22 mouse cellular contexts compared by ENCODE assay signal in genomic region chr6:72392341-72392740, GRCm38 (mm10). TPM values are rescaled to one million over a fixed set of nuclear protein-coding genes. Genes with fewer than 3 reads are reported as not detected.
DNase-seq lines count a peak whose midpoint lies in the region; ATAC-seq and TF ChIP-seq lines count a peak whose summit lies in the region.
"Had no signal": no experiment of that assay in that cellular context is flagged by ENCODE, and none has a peak within 500 bp of the region (broad histone marks: within the 10 kb centered on the region; RNA-seq: fewer than 3 reads in every experiment).

No protein-coding gene starts in this region.

- no peak overlapping the region for H3K4me2 ChIP-seq in heart, postnatal 0 days (ENCODE audit: low read depth, low read length)
- H3K4me2 ChIP-seq in liver, embryonic 11.5 days, result peak overlapping the region; percentile 69
- peak overlapping the region; percentile 86 for H3K4me2 ChIP-seq in liver, embryonic 16.5 days (ENCODE audit: low read depth, low read length)
- H3K4me2 ChIP-seq: embryonic facial prominence, embryonic 15.5 days; forebrain, embryonic 12.5 days; hindbrain, embryonic 12.5 days; midbrain, embryonic 13.5 days; neural tube, embryonic 12.5 days had no signal

- 0 out of 2 replicates have a peak overlapping the region, but pooled peaks have one; percentile 2 for H3K27ac ChIP-seq in heart, postnatal 0 days (ENCODE audit: low read depth)
- H3K27ac ChIP-seq in liver, embryonic 11.5 days (ENCODE audit: low read depth, low read length), result peak overlapping the region; percentile 28; the same call in 1 of the 2 replicates
- H3K27ac ChIP-seq in liver, embryonic 16.5 days (ENCODE audit: low read length), result no peak overlapping the region
- H3K27ac ChIP-seq: embryonic facial prominence, embryonic 15.5 days; forebrain, embryonic 12.5 days; hindbrain, embryonic 12.5 days; midbrain, embryonic 13.5 days; neural tube, embryonic 12.5 days had no signal

- 90% methylated on average over 5 of the region's 5 CpGs for WGBS in heart, postnatal 0 days
- WGBS in liver, embryonic 11.5 days, result 93% methylated on average over 5 of the region's 5 CpGs
- 85% methylated on average over 5 of the region's 5 CpGs for WGBS in liver, embryonic 16.5 days (ENCODE audit: insufficient replicate concordance)

- intact Hi-C loops in heart, postnatal 14 days (cut with DNase I), result no loop called here

- no peak for ATAC-seq in heart, postnatal 0 days (ENCODE audit: insufficient read depth, low read depth)
- ATAC-seq in liver, embryonic 11.5 days (replicated peaks; ENCODE audit: low FRiP score), result no peak
- no peak for ATAC-seq in liver, embryonic 16.5 days (ENCODE audit: low read depth)
- ATAC-seq: midbrain, embryonic 13.5 days; Patski had no signal

- no peaks in the 10 kb centered on the region for H3K27me3 ChIP-seq in heart, postnatal 0 days (ENCODE audit: control insufficient read depth, insufficient read depth, low read length)
- no peaks in the 10 kb centered on the region for H3K27me3 ChIP-seq in liver, embryonic 11.5 days (replicated peaks; ENCODE audit: control insufficient read depth, insufficient read depth, low read length)
- H3K27me3 ChIP-seq in liver, embryonic 16.5 days (ENCODE audit: control insufficient read depth, insufficient read depth, low read depth, low read length), result no peaks in the 10 kb centered on the region
- H3K27me3 ChIP-seq: embryonic facial prominence, embryonic 15.5 days; Patski had no signal

- H3K9me3 ChIP-seq in heart, postnatal 0 days (replicated peaks; ENCODE audit: control insufficient read depth, low read length), result no peaks in the 10 kb centered on the region
- H3K9me3 ChIP-seq in liver, embryonic 11.5 days (ENCODE audit: control insufficient read depth, low read length), result no peaks in the 10 kb centered on the region
- H3K9me3 ChIP-seq in liver, embryonic 16.5 days (replicated peaks; ENCODE audit: control insufficient read depth, low read length), result no peaks in the 10 kb centered on the region
- H3K9me3 ChIP-seq: embryonic facial prominence, embryonic 15.5 days; forebrain, embryonic 12.5 days; hindbrain, embryonic 12.5 days; midbrain, embryonic 13.5 days; neural tube, embryonic 12.5 days had no signal

- no peak overlapping the region for H3K9ac ChIP-seq in heart, postnatal 0 days (replicated peaks; ENCODE audit: low read depth, low read length)
- H3K9ac ChIP-seq in liver, embryonic 11.5 days (ENCODE audit: low read depth, low read length), result no peak overlapping the region
- H3K9ac ChIP-seq in liver, embryonic 16.5 days (ENCODE audit: low read depth, low read length), result no peak overlapping the region
- H3K9ac ChIP-seq: embryonic facial prominence, embryonic 15.5 days; forebrain, embryonic 12.5 days; hindbrain, embryonic 12.5 days; midbrain, embryonic 13.5 days; neural tube, embryonic 12.5 days had no signal

- 0 out of 2 replicates have a peak, but pooled peaks cover 3% of the 10 kb centered on the region for H3K36me3 ChIP-seq in heart, postnatal 0 days (replicated peaks; ENCODE audit: control insufficient read depth, insufficient read depth, low read length)
- H3K36me3 ChIP-seq in liver, embryonic 11.5 days (ENCODE audit: control insufficient read depth, insufficient read depth, low read length), result no peaks in the 10 kb centered on the region; the same call in 1 of the 2 replicates
- H3K36me3 ChIP-seq in liver, embryonic 16.5 days (ENCODE audit: control insufficient read depth, insufficient read depth), result peaks cover 8% of the 10 kb centered on the region
- H3K36me3 ChIP-seq: forebrain, embryonic 12.5 days; hindbrain, embryonic 12.5 days; midbrain, embryonic 13.5 days; neural tube, embryonic 12.5 days had no signal

- no peak for TF ChIP-seq EP300 in heart, postnatal 0 days (IDR thresholded peaks at IDR 0.05; ENCODE audit: low read depth)

- no peak for DNase-seq in heart, postnatal 0 days (ENCODE audit: low spot score)
- DNase-seq in heart, postnatal 14 days, result no peak
- DNase-seq in liver, embryonic 11.5 days (ENCODE audit: low spot score), result no peak
- DNase-seq in liver, result no peak
- DNase-seq in R1 (ENCODE audit: low read depth, low spot score), result peak; percentile 60
- no peak for DNase-seq in cerebellum, postnatal 14 days
- DNase-seq in MN1 (ENCODE audit: low spot score), result no peak
- DNase-seq: adrenal gland, postnatal 14 days; B cell, adult 2 months; cerebellum, adult 9-11 months; heart, postnatal 10 days; kidney, postnatal 36 days; lung, adult 2 months; right cerebral cortex, adult 18-20 months; thymus, postnatal 4 days had no signal

- no peak overlapping the region for H3K4me3 ChIP-seq in heart, postnatal 0 days (ENCODE audit: low read depth, low read length)
- H3K4me3 ChIP-seq in liver, embryonic 11.5 days (ENCODE audit: low read depth, low read length), result no peak overlapping the region
- no peak overlapping the region for H3K4me3 ChIP-seq in liver, embryonic 16.5 days (ENCODE audit: low read depth, low read length)
- H3K4me3 ChIP-seq: embryonic facial prominence, embryonic 15.5 days; forebrain, embryonic 12.5 days; hindbrain, embryonic 12.5 days; midbrain, embryonic 13.5 days; neural tube, embryonic 12.5 days had no signal

- peaks cover 17% of the 10 kb centered on the region for H3K4me1 ChIP-seq in heart, postnatal 0 days (ENCODE audit: control insufficient read depth, insufficient read depth)
- peaks cover 23% of the 10 kb centered on the region for H3K4me1 ChIP-seq in liver, embryonic 11.5 days (replicated peaks; ENCODE audit: control insufficient read depth, insufficient read depth, low read length)
- peaks cover 33% of the 10 kb centered on the region for H3K4me1 ChIP-seq in liver, embryonic 16.5 days (ENCODE audit: control insufficient read depth, low read depth, low read length)

- TF ChIP-seq CTCF in heart, postnatal 0 days (IDR thresholded peaks at IDR 0.05; ENCODE audit: low read depth), result no peak

RNA-seq across cellular contexts. Expression of gene Vamp8, which starts 1.8 kb away (rescaled TPM):
- 69.8 and 109 TPM in 2 replicates for total RNA-seq in heart, postnatal 0 days (2014; rRNA removed; ENCODE audit: low replicate concordance)
- 174 and 175 TPM in 2 replicates for polyA plus RNA-seq in heart, postnatal 0 days (2015; fragmentation: Nextera tagmentation; extraction: Ambion mirVana)
- 10 to 100 TPM; 71.0 to 75.5 TPM for total RNA-seq in heart, postnatal 14 days (2021)
- polyA plus RNA-seq in liver, embryonic 11.5 days (2014; fragmentation: Nextera tagmentation; extraction: Ambion mirVana), result 265 and 274 TPM in 2 replicates
- 212 and 230 TPM in 2 replicates for polyA plus RNA-seq in liver, embryonic 16.5 days (2015; fragmentation: Nextera tagmentation; extraction: Ambion mirVana)

RNA-seq across cellular contexts. Expression of gene Vamp5, which starts 12.1 kb away (rescaled TPM):
- total RNA-seq in heart, postnatal 0 days (2014; rRNA removed; ENCODE audit: low replicate concordance), result 19.5 and 39.8 TPM in 2 replicates
- polyA plus RNA-seq in heart, postnatal 0 days (2015; fragmentation: Nextera tagmentation; extraction: Ambion mirVana), result 49.0 and 52.9 TPM in 2 replicates
- 10 to 100 TPM; 48.8 to 54.0 TPM for total RNA-seq in heart, postnatal 14 days (2021)
- 164 and 181 TPM in 2 replicates for polyA plus RNA-seq in liver, embryonic 11.5 days (2014; fragmentation: Nextera tagmentation; extraction: Ambion mirVana)
- 54.9 and 62.8 TPM in 2 replicates for polyA plus RNA-seq in liver, embryonic 16.5 days (2015; fragmentation: Nextera tagmentation; extraction: Ambion mirVana)

RNA-seq across cellular contexts. Expression of gene Ggcx, which starts 21.8 kb away (rescaled TPM):
- 16.8 and 21.9 TPM in 2 replicates for total RNA-seq in heart, postnatal 0 days (2014; rRNA removed; ENCODE audit: low replicate concordance)
- polyA plus RNA-seq in heart, postnatal 0 days (2015; fragmentation: Nextera tagmentation; extraction: Ambion mirVana), result 13.2 and 16.8 TPM in 2 replicates
- total RNA-seq in heart, postnatal 14 days (2021), result 10 to 100 TPM; 29.8 to 32.5 TPM
- polyA plus RNA-seq in liver, embryonic 11.5 days (2014; fragmentation: Nextera tagmentation; extraction: Ambion mirVana), result 24.1 and 26.9 TPM in 2 replicates
- 29.6 and 31.7 TPM in 2 replicates for polyA plus RNA-seq in liver, embryonic 16.5 days (2015; fragmentation: Nextera tagmentation; extraction: Ambion mirVana)

RNA-seq across cellular contexts. Expression of gene Rnf181, which starts 25.6 kb away (rescaled TPM):
- total RNA-seq in heart, postnatal 0 days (2014; rRNA removed; ENCODE audit: low replicate concordance), result 53.5 and 65.0 TPM in 2 replicates
- 74.9 and 81.3 TPM in 2 replicates for polyA plus RNA-seq in heart, postnatal 0 days (2015; fragmentation: Nextera tagmentation; extraction: Ambion mirVana)
- total RNA-seq in heart, postnatal 14 days (2021), result 10 to 100 TPM; 45.5 to 46.5 TPM
- 106 and 112 TPM in 2 replicates for polyA plus RNA-seq in liver, embryonic 11.5 days (2014; fragmentation: Nextera tagmentation; extraction: Ambion mirVana)
- 86.5 and 91.9 TPM in 2 replicates for polyA plus RNA-seq in liver, embryonic 16.5 days (2015; fragmentation: Nextera tagmentation; extraction: Ambion mirVana)

RNA-seq across cellular contexts. Expression of gene Tmem150a, which starts 37.1 kb away (rescaled TPM):
- total RNA-seq in heart, postnatal 0 days (2014; rRNA removed; ENCODE audit: low replicate concordance), result 18.2 and 23.2 TPM in 2 replicates
- polyA plus RNA-seq in heart, postnatal 0 days (2015; fragmentation: Nextera tagmentation; extraction: Ambion mirVana), result 8.0 and 9.7 TPM in 2 replicates
- 10 to 100 TPM; 14.7 to 17.6 TPM for total RNA-seq in heart, postnatal 14 days (2021)
- 39.5 and 40.3 TPM in 2 replicates for polyA plus RNA-seq in liver, embryonic 11.5 days (2014; fragmentation: Nextera tagmentation; extraction: Ambion mirVana)
- polyA plus RNA-seq in liver, embryonic 16.5 days (2015; fragmentation: Nextera tagmentation; extraction: Ambion mirVana), result 54.4 and 59.7 TPM in 2 replicates
